Mouse (Mus musculus) small intestine, adult 2 months (tissue): ENCODE measurements around the gene Map3k11.

Experiments
- CTCF ChIP-seq: fragments of 200-500 bp; IDR thresholded peaks from 2 replicates; pipeline ENCODE4 v1.5.1; 2012; ENCODE audit warnings: low read depth, mild to moderate bottlenecking, control low read depth, inconsistent platforms, low read length, moderate library complexity, mixed read lengths; ENCODE audit not compliant: insufficient replicate concordance, insufficient read length; ENCODE audit errors: extremely low read depth
- POLR2A ChIP-seq: fragments of 200-500 bp; IDR thresholded peaks from 2 replicates; pipeline ENCODE4 v1.6.1; 2012; ENCODE audit warnings: low read depth, mild to moderate bottlenecking, control low read depth, inconsistent platforms, low read length, moderate library complexity

GRCm38 (mm10) chr19:5692913-5693396 lies 4.4 kb downstream of the Map3k11 start:
- TF ChIP-seq POLR2A (no peak), CTCF (no peak)
